Mouse (Mus musculus) left cerebral cortex, adult 6 months (tissue): ENCODE data around the gene Pde10a. TPM values are rescaled to one million over a fixed set of nuclear protein-coding genes. Genes with fewer than 3 reads are reported as not detected.

Source experiments
- long read RNA-seq, 2 experiments: library from polyadenylated mRNA; unstranded; transcript quantifications; one replicate each; pipeline ENCODE4 v2.0.0; 2019 to 2020
- polyA plus RNA-seq: library from polyadenylated mRNA; unstranded; fragments of <200 nt; fragmentation: Nextera tagmentation; gene quantifications from 2 replicates; pipeline ENCODE4 v1.2.3, GENCODE M21; 2021

Pde10a gene
- polyA plus RNA-seq = 16.9 and 18.4 TPM in 2 replicates
- long read RNA-seq, experiment 1, full-length matches to known transcripts = 63 of 187 reads
- long read RNA-seq, experiment 1, partial matches to known transcripts = 42 of 187 reads
- long read RNA-seq, experiment 1, other reads (novel, unspliced or antisense) = 82 of 187 reads
- long read RNA-seq, experiment 2, full-length matches to known transcripts = 2 of 48 reads
- long read RNA-seq, experiment 2, partial matches to known transcripts = 9 of 48 reads
- long read RNA-seq, experiment 2, other reads (novel, unspliced or antisense) = 37 of 48 reads

DNA sequence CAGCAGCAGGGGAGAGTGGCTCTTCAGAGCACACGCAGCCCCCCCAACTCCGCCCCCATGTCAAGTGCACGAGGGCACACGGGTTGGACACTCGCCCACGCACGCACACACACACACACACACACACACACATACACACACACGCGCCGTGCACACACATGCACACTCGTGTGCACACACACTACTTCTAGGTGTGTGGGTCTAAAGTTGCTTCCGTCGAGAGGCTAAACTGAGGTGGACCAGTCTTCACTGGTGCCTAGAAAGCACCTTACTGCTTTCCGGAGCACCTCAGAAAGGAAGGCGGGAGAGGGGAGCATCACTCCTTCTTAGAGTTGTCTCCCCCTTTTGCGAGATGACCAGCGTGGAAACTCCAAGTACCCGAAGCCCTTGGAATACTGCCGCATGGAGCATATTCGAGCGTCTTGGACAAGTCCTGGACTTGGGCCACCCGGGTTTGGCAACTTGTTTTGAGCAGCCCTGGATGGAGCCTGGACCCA is at the start of gene Pde10a:
TSS of gene Pde10a (plus strand) at position 148 of the 497 bp plus-strand sequence.

DNA sequence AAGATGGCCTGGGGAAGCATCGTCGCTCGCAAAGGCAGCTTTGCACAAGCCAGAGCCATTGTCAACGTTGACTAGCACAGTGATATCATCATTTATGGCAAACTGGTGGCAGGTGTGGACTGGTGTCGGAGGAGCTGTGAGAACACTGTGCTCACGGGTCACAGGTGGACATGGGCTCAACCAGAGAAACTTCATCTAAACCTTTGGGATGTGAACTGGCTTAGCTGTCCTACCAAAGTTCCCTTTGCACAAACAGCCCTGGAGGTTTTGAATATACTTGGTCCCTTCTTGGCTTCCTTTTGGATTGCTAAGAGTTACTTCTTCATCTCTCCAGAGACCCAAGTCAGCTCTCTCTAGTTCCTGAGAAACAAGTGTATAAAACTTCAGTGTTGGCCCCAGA is 41.7 kb downstream of the Pde10a start, which contains the start of gene Gm17087:
TSS of gene Gm17087 (minus strand) at position 101 of the 400 bp plus-strand sequence.

GRCm38 (mm10) chr17:8988119-8988807 is 463.1 kb downstream of the Pde10a start, which contains the start of gene 1700010I14Rik:
Gene 1700010I14Rik (plus strand): TSS chr17:8988333.

Other genes with a start within 250 kb of the Pde10a start
- 657 and 854 TPM in 2 replicates for gene Mpc1, start 242.5 kb upstream of the Pde10a start, polyA plus RNA-seq
- gene Sft2d1, start 214.3 kb upstream of the Pde10a start, polyA plus RNA-seq = 174 and 188 TPM in 2 replicates
- 7.5 and 15.2 TPM in 2 replicates for gene Prr18, start 187.9 kb upstream of the Pde10a start, polyA plus RNA-seq
- gene T2, start 169.4 kb upstream of the Pde10a start, polyA plus RNA-seq = 0.29 and 0.76 TPM in 2 replicates
- gene T, start 90.9 kb upstream of the Pde10a start, polyA plus RNA-seq = not detected in 2 replicates
- gene Gm17087, start 41.6 kb downstream of the Pde10a start, polyA plus RNA-seq = not detected in 2 replicates